Mouse (Mus musculus) cortical plate, adult 2 months (tissue): Measurements from ENCODE around the gene Ptprj.

Experiments
- CTCF ChIP-seq: fragments of 200-500 bp; IDR thresholded peaks from 2 replicates; pipeline ENCODE4 v1.5.1; 2011; ENCODE audit warnings: mild to moderate bottlenecking, control low read depth, low read length; ENCODE audit not compliant: insufficient read depth; ENCODE audit errors: extremely low read depth
- POLR2A ChIP-seq: fragments of 200-500 bp; IDR thresholded peaks from 2 replicates; pipeline ENCODE4 v1.6.1; 2011; ENCODE audit warnings: mild to moderate bottlenecking, low read length, control low read depth; ENCODE audit not compliant: insufficient read depth; ENCODE audit errors: extremely low read depth

DNA sequence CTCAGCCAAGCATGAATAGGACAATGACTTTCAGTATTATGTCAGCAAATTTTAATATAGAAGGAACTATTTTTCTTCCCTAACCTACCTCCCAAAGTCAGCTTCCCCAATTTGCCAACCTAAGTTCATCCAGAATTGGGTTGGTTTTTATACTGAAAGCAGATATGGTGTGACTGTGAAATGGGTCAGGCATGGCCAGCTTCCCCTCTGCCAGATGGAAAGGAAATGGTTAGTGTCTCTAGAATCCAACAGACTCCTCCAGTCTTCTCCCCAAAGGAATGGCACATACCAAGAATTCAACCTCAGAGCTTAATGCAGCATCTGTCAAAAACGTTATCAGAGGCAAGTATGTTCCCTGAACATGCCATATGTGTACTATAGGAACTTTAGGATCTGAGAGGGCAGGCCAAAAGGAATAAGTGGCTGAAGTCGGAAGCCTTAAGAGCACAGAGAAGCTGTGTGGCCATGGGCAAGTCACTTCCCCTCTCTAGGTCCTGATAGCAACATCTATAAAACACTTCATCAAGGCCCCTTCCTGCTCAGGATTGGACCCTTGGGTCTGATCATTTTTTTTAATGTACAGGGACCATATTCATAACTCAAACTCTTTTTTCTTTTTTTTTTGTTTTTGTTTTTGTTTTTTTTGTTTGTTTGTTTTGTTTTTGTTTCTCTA, 21.3 kb downstream of the Ptprj start:
- TF ChIP-seq POLR2A (no peak), CTCF (no peak)
